Mouse (Mus musculus) lung, embryonic 14.5 days (tissue): Measurements from ENCODE around the gene Klhl41. TPM values are rescaled to one million over a fixed set of nuclear protein-coding genes. Genes with fewer than 3 reads are reported as not detected.

Experiments used
- ATAC-seq: fragments of 200-750 bp; cut with Nextera tagmentation; 2 replicates; pipeline ENCODE4 v1.8.0; 2017; ENCODE audit warnings: mild to moderate bottlenecking, moderate TSS enrichment, moderate library complexity; ENCODE audit not compliant: insufficient read depth
- DNase-seq: peaks from one replicate; pipeline ENCODE4 v3.0.0-alpha.2; 2015
- H3K27ac ChIP-seq: fragments of 300-500 bp; sonication (generic); 2 replicates; pipeline ENCODE4 v1.5.1; 2014; ENCODE audit warnings: low read depth, mild to moderate bottlenecking, moderate library complexity
- H3K27me3 ChIP-seq: fragments of 300-500 bp; sonication (generic); 2 replicates; pipeline ENCODE4 v1.6.1; 2014; ENCODE audit warnings: low read length, control low read depth; ENCODE audit not compliant: insufficient read depth
- H3K36me3 ChIP-seq: fragments of 300-500 bp; sonication (generic); 2 replicates; pipeline ENCODE4 v1.6.1; 2014; ENCODE audit warnings: control low read depth; ENCODE audit not compliant: insufficient read depth
- H3K4me1 ChIP-seq: fragments of 300-500 bp; sonication (generic); 2 replicates; pipeline ENCODE4 v1.6.1; 2014; ENCODE audit warnings: antibody characterized with exemption, control low read depth; ENCODE audit not compliant: insufficient read depth
- H3K4me2 ChIP-seq: fragments of 300-500 bp; sonication (generic); 2 replicates; pipeline ENCODE4 v1.6.1; 2014; ENCODE audit warnings: mild to moderate bottlenecking
- H3K4me3 ChIP-seq: fragments of 300-500 bp; sonication (generic); 2 replicates; pipeline ENCODE4 v1.5.1; 2014; ENCODE audit warnings: low read depth, low read length
- H3K9ac ChIP-seq: fragments of 300-500 bp; sonication (generic); 2 replicates; pipeline ENCODE4 v1.6.1; 2014
- H3K9me3 ChIP-seq: fragments of 300-500 bp; sonication (generic); 2 replicates; pipeline ENCODE4 v1.6.1; 2016; ENCODE audit warnings: low read depth, low read length, control low read depth
- CTCF ChIP-seq: IDR thresholded peaks from 2 replicates; pipeline ENCODE4 v1.5.1; 2016; ENCODE audit warnings: antibody characterized with exemption, low read depth
- WGBS: fragments of 180-500 bp; shearing (Covaris S2); extraction: QIAGEN DNeasy Blood & Tissue Kit; methylation state at CpG from one replicate; pipeline ENCODE4 v1.1.7; 2014; 5-methylcytosine and 5-hydroxymethylcytosine counted together
- polyA plus RNA-seq: library from polyadenylated mRNA; unstranded; fragments of >200 nt; fragmentation: Nextera tagmentation; extraction: Ambion mirVana; gene quantifications from 2 replicates; pipeline ENCODE4 v1.2.1, GENCODE M21; 2014

Gene Klhl41
- polyA plus RNA-seq, 1 experiment from 2014 or later, result 0.13 TPM

- no peaks in the 10 kb centered on the region for H3K36me3 ChIP-seq
- H3K4me2 ChIP-seq, result no peak overlapping the region
- no peaks in the 10 kb centered on the region for H3K4me1 ChIP-seq
- no peaks in the 10 kb centered on the region for H3K27me3 ChIP-seq
- H3K27ac ChIP-seq, result no peak overlapping the region
- ATAC-seq (no peak), DNase-seq (no peak)
- 64% methylated on average over 10 of the region's 10 CpGs for WGBS
- no peaks in the 10 kb centered on the region for H3K9me3 ChIP-seq
- H3K4me3 ChIP-seq, result no peak overlapping the region
- TF ChIP-seq CTCF, result no peak
- H3K9ac ChIP-seq, result no peak overlapping the region
These were observed 29.8 kb upstream of the Klhl41 start for GRCm38 (mm10) chr2:69640100-69640499.

DNA sequence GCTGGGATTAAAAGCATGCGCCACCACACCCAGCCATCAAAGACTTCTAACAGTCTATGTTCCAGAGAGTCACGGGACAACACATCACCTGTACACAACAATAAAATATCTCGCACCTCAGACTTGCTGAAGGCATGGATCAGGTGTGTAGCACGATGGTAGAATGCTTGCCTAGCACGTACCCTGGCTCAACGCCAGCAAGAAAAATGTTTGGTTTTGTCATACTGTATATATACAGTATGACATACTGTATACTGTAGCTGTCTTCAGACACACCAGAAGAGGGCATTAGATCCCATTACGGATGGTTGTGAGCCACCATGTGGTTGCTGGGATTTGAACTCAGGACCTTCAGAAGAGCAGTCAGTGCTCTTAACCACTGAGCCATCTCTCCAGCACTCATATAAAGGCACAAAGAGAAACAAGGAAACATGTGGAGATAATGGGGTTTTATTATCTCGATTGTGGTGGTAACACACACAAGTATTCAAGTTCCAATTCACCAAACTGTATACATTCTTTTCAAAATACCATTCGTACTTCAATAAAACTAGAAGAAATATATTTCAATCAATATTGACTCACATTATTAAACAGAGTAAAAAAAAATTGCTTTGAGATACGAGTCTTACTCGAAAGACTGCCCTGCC is 24.8 kb upstream of the Klhl41 start:
- DNase-seq, result peak; percentile 10
- H3K27me3 ChIP-seq, result no peaks in the 10 kb centered on the region
- no peak overlapping the region for H3K4me2 ChIP-seq
- no peaks in the 10 kb centered on the region for H3K4me1 ChIP-seq
- 83% methylated on average over 11 of the region's 11 CpGs for WGBS
- no peak overlapping the region for H3K27ac ChIP-seq
- H3K9ac ChIP-seq, result no peak overlapping the region
- no peak for TF ChIP-seq CTCF
- ATAC-seq, result no peak
- H3K4me3 ChIP-seq, result no peak overlapping the region
- no peaks in the 10 kb centered on the region for H3K9me3 ChIP-seq
- no peaks in the 10 kb centered on the region for H3K36me3 ChIP-seq

DNA sequence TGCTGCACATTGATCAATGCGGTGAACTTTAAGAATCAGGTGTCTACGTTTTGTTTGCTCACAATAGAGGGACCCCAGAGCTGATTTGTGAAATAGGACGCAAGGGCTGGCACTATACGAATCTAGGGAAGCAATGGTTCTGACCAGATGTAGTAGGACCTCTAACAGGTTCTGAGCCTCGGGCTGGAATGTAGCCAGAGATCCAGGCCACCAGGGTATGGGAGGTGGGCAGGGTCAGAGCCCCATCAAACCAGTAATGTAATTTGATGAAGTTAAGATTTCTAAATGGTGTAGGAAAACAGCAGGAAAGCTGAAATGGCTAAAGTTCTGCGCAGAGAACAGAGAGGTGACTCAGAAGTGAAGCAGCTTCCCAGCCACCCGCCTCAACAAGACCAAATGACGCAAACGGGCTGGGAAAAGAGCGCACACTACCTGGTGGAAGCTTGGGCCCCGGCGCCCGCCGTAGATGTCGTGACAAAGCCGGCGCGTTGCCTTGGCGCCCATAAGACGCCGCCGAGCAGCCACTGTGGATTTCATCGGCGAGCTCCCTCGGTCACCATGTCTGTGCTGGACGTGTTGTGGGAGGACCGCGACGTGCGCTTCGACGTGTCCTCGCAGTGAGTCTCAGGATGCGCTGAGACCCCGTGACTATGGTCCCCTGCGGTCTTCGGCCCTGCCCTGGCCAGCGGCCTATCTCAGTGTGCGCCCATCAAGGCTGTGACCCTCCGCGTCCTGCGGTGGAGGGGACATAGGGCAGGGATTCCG is 23.0 kb upstream of the Klhl41 start, which contains the start of gene Bbs5:
TSS of gene Bbs5 (plus strand) at position 446 of the 765 bp plus-strand sequence.
- ATAC-seq, result peak; percentile 96
- Histone ChIP-seq H3K9me3 (no peaks in the 10 kb centered on the region), H3K4me2 (peak within 1 kb of the TSS; percentile 80)

GRCm38 (mm10) chr2:69649716-69650115 is 20.2 kb upstream of the Klhl41 start:
- 89% methylated on average over 5 of the region's 5 CpGs for WGBS

More for the DNA sequence above, 23.0 kb upstream of the Klhl41 start, which contains the start of gene Bbs5:
- 2% methylated on average over 43 of the region's 43 CpGs for WGBS
- TF ChIP-seq CTCF, result no peak
- Histone ChIP-seq H3K36me3 (0 out of 2 replicates have a peak, but pooled peaks cover 2% of the 10 kb centered on the region), H3K27me3 (no peaks in the 10 kb centered on the region), H3K27ac (no peak within 1 kb of the TSS), H3K4me1 (no peaks in the 10 kb centered on the region), H3K9ac (peak within 1 kb of the TSS; percentile 72), H3K4me3 (peak within 1 kb of the TSS; percentile 81)
- peak; percentile 95 for DNase-seq

GRCm38 (mm10) chr2:69659326-69659725 is 10.6 kb upstream of the Klhl41 start:
- no peak for ATAC-seq
- Histone ChIP-seq H3K4me1 (no peaks in the 10 kb centered on the region), H3K36me3 (peaks cover 15% of the 10 kb centered on the region; the same call in 1 of the 2 replicates)

More at GRCm38 (mm10) chr2:69649716-69650115, 20.2 kb upstream of the Klhl41 start:
- H3K27ac ChIP-seq, result no peak overlapping the region
- no peak overlapping the region for H3K4me2 ChIP-seq
- H3K4me3 ChIP-seq, result no peak overlapping the region
- H3K27me3 ChIP-seq, result no peaks in the 10 kb centered on the region
- TF ChIP-seq CTCF, result no peak
- no peak for DNase-seq
- H3K9ac ChIP-seq, result no peak overlapping the region
- no peaks in the 10 kb centered on the region for H3K4me1 ChIP-seq
- 0 out of 2 replicates have a peak, but pooled peaks cover 4% of the 10 kb centered on the region for H3K36me3 ChIP-seq
- no peaks in the 10 kb centered on the region for H3K9me3 ChIP-seq
- no peak for ATAC-seq

DNA sequence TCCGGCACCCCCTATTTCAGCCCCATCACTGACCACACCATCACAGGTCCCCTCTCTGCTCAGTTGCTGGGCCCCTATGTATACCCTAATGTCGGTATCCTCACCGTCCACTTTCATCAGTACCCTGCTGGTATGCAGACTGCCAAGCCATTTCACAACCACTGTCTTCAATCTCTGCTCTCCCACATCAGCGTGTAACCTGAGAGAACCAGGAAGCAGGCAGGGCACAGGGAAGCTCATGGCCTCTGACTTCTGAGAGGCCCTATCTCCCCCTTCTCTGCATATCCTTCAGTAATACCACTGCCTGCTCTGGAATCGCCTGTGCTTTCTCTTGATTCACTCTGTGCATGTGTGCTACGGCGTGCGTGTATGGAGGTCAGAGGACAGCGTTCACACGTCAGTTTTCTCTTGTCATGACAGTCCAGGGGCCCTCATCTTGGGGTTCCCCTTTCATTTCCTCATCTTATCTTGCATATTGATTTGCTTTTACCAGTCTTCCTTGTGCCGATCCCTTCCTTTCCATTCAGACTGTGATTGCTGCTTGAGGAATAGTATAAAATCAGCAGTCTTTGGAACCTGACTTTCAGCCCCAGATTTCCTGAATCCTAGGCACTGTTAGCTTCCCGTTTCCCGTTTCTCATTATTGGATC is 6.0 kb upstream of the Klhl41 start:
- Histone ChIP-seq H3K27me3 (no peaks in the 10 kb centered on the region), H3K27ac (no peak overlapping the region), H3K9ac (no peak overlapping the region), H3K36me3 (peaks cover 16% of the 10 kb centered on the region; the same call in 1 of the 2 replicates), H3K4me1 (no peaks in the 10 kb centered on the region), H3K4me3 (no peak overlapping the region), H3K4me2 (no peak overlapping the region), H3K9me3 (no peaks in the 10 kb centered on the region)
- DNase-seq (no peak), ATAC-seq (no peak)
- 68% methylated on average over 13 of the region's 13 CpGs for WGBS
- no peak for TF ChIP-seq CTCF

More at GRCm38 (mm10) chr2:69659326-69659725, 10.6 kb upstream of the Klhl41 start:
- WGBS, result 95% methylated on average over 4 of the region's 4 CpGs
- no peak for DNase-seq
- H3K9ac ChIP-seq, result no peak overlapping the region
- H3K4me3 ChIP-seq, result no peak overlapping the region
- H3K27me3 ChIP-seq, result no peaks in the 10 kb centered on the region
- no peaks in the 10 kb centered on the region for H3K9me3 ChIP-seq
- TF ChIP-seq CTCF, result no peak
- no peak overlapping the region for H3K4me2 ChIP-seq
- H3K27ac ChIP-seq, result no peak overlapping the region
